Mouse (Mus musculus): Measurements from ENCODE around the gene Sell. TPM values are rescaled to one million over a fixed set of nuclear protein-coding genes. Genes with fewer than 3 reads are reported as not detected.

Sell gene
- polyA plus RNA-seq, 1 experiment = 7.3 TPM

DNA sequence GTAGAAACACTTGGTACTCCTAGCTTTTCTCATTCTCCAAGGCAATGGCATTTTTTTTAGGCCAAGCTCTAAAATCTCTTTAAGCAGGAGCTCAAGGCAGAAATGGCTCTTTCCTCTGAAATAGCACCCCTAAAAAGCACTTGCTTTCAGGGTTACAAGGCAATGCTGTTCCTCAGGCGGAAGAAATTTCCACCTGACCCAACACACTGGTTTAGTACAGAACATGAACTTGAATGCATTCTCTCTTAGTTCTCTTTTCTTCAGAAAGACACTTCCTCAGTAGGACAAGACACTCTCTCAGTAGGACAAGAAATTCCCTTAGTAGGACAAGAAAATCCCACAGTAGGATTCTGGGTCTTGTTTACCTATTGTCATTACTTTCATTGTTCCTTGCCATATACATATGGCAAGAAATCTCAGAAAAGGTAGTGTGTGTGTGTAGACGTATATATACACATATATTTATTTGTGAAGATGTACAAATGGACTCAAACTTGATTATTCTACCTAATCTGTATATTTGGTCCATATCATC is 12.9 kb downstream of the Sell start:
- H3K4me3 ChIP-seq (ENCODE audit: insufficient read depth, low read depth, low read length) = no peak overlapping the region
- 83% methylated on average over 2 of the region's 2 CpGs for WGBS
- no peak overlapping the region for H3K27ac ChIP-seq (ENCODE audit: insufficient read depth, low read depth, low read length)
- TF ChIP-seq POLR2A (IDR thresholded peaks at IDR 0.05; ENCODE audit: low read depth, low read length) (no peak), CTCF (conservative IDR thresholded peaks at IDR 0.05; ENCODE audit: insufficient read depth, insufficient read length, low read depth, low read length) (no peak)
- H3K27me3 ChIP-seq (replicated peaks; ENCODE audit: control insufficient read depth, insufficient read depth, low read length) = no peaks in the 10 kb centered on the region
- H3K36me3 ChIP-seq (ENCODE audit: control insufficient read depth, insufficient read depth, low read length) = no peaks in the 10 kb centered on the region
- no peaks in the 10 kb centered on the region for H3K4me1 ChIP-seq (ENCODE audit: control insufficient read depth, insufficient read depth, low read length)
- no peak for DNase-seq

- no peaks in the 10 kb centered on the region for H3K27me3 ChIP-seq (replicated peaks; ENCODE audit: control insufficient read depth, insufficient read depth, low read length)
- DNase-seq = no peak
- H3K4me3 ChIP-seq (ENCODE audit: insufficient read depth, low read depth, low read length) = no peak overlapping the region
- no peak overlapping the region for H3K27ac ChIP-seq (ENCODE audit: insufficient read depth, low read depth, low read length)
- H3K36me3 ChIP-seq (ENCODE audit: control insufficient read depth, insufficient read depth, low read length) = no peaks in the 10 kb centered on the region
- 94% methylated on average over 1 of the region's 1 CpGs for WGBS
- no peaks in the 10 kb centered on the region for H3K4me1 ChIP-seq (ENCODE audit: control insufficient read depth, insufficient read depth, low read length)
- TF ChIP-seq CTCF (conservative IDR thresholded peaks at IDR 0.05; ENCODE audit: insufficient read depth, insufficient read length, low read depth, low read length) = no peak
- TF ChIP-seq POLR2A (IDR thresholded peaks at IDR 0.05; ENCODE audit: low read depth, low read length) = no peak
Measured at GRCm38 (mm10) chr1:164075416-164075815, 13.6 kb downstream of the Sell start.

DNA sequence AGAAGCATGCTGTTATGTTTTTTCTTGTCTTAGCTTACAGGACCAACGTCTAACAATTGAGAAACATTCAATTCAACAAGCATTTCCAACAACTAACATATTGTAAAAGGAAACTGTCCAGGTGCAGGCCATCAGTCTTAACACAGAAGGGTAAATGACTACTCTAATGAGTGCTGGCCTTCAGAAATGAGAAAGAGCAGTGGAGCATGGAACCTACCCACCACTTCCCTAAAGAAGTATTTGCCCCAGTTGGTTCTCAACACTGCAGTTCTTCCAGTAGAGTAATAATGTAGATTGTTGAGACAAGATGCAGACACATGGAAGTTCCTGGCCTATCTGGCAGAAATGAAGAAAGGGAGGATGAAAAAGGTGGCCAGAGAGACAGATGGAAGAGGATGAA is 14.7 kb downstream of the Sell start:
- Histone ChIP-seq H3K27me3 (replicated peaks; ENCODE audit: control insufficient read depth, insufficient read depth, low read length) (no peaks in the 10 kb centered on the region), H3K4me1 (ENCODE audit: control insufficient read depth, insufficient read depth, low read length) (no peaks in the 10 kb centered on the region), H3K36me3 (ENCODE audit: control insufficient read depth, insufficient read depth, low read length) (no peaks in the 10 kb centered on the region), H3K27ac (ENCODE audit: insufficient read depth, low read depth, low read length) (no peak overlapping the region), H3K4me3 (ENCODE audit: insufficient read depth, low read depth, low read length) (no peak overlapping the region)
- TF ChIP-seq CTCF (conservative IDR thresholded peaks at IDR 0.05; ENCODE audit: insufficient read depth, insufficient read length, low read depth, low read length) = no peak
- TF ChIP-seq POLR2A (IDR thresholded peaks at IDR 0.05; ENCODE audit: low read depth, low read length) = no peak
- WGBS = 23% methylated on average over 1 of the region's 1 CpGs
- no peak for DNase-seq

DNA sequence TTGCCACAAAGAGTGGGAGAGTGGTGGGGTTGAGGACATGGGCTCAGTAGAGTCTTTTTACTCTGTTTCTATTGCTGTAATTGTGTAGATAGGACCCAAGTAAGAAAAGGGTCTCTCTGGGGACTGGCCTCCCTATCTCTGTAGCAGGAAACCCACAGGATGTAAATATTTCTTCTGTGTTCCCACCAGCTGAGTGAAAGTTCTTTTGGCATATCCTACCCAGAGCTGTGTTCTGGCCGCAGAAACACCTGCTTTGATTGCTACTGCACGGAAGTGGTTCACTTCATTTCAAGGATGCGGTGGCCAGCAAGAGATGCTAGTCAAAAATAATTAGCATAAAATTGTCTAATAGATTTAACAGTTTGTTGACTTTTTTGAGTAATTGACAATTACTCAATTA is 15.2 kb downstream of the Sell start:
- DNase-seq = no peak
- Histone ChIP-seq H3K27ac (ENCODE audit: insufficient read depth, low read depth, low read length) (no peak overlapping the region), H3K4me1 (ENCODE audit: control insufficient read depth, insufficient read depth, low read length) (no peaks in the 10 kb centered on the region), H3K27me3 (replicated peaks; ENCODE audit: control insufficient read depth, insufficient read depth, low read length) (no peaks in the 10 kb centered on the region), H3K4me3 (ENCODE audit: insufficient read depth, low read depth, low read length) (no peak overlapping the region), H3K36me3 (ENCODE audit: control insufficient read depth, insufficient read depth, low read length) (no peaks in the 10 kb centered on the region)
- WGBS = 84% methylated on average over 3 of the region's 3 CpGs
- TF ChIP-seq POLR2A (IDR thresholded peaks at IDR 0.05; ENCODE audit: low read depth, low read length) = no peak
- TF ChIP-seq CTCF (conservative IDR thresholded peaks at IDR 0.05; ENCODE audit: insufficient read depth, insufficient read length, low read depth, low read length) = no peak

DNA sequence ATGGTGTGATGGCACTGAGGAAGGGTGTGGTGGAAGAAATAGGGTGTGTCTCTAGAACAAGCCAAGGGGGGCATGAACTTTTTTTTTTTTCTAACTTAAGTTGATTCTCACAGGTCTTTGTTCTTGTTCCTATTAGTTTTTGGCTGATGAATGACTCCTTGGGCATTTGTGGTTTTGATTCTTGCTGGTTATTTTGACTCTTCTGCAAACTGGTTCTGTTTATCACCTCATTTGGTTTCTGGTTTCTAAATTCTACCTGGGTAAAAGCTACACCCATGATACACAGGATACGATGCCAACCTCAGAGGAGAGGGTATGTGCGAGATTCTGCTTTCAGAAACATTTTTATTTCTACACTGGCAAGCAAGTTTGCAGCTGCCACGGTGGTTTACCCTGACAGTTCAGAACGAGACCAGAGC is 16.6 kb downstream of the Sell start:
- no peaks in the 10 kb centered on the region for H3K4me1 ChIP-seq (ENCODE audit: control insufficient read depth, insufficient read depth, low read length)
- H3K4me3 ChIP-seq (ENCODE audit: insufficient read depth, low read depth, low read length) = no peak overlapping the region
- TF ChIP-seq POLR2A (IDR thresholded peaks at IDR 0.05; ENCODE audit: low read depth, low read length) (no peak), CTCF (conservative IDR thresholded peaks at IDR 0.05; ENCODE audit: insufficient read depth, insufficient read length, low read depth, low read length) (no peak)
- no peaks in the 10 kb centered on the region for H3K36me3 ChIP-seq (ENCODE audit: control insufficient read depth, insufficient read depth, low read length)
- no peak overlapping the region for H3K27ac ChIP-seq (ENCODE audit: insufficient read depth, low read depth, low read length)
- no peaks in the 10 kb centered on the region for H3K27me3 ChIP-seq (replicated peaks; ENCODE audit: control insufficient read depth, insufficient read depth, low read length)
- WGBS = 83% methylated on average over 4 of the region's 4 CpGs
- no peak for DNase-seq

DNA sequence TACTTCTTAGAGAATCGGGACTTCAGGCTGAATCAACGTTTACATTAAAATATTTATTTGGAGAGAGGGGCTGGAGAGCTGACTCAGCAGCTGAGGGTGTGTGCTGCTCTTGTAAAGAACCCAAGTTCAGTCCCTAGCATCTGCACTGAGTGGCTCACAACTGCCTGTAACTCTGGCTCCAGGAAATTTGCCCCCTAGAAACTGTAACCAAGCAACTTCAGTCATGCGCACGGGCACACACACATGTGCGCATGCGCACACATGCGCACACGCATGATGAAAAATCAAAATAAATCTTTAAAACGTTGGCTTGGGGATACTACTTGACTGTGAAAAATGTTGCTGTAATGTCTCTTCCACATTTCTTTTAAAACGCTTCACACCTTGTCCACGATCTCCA is 17.3 kb downstream of the Sell start:
- no peak for DNase-seq
- Histone ChIP-seq H3K36me3 (ENCODE audit: control insufficient read depth, insufficient read depth, low read length) (no peaks in the 10 kb centered on the region), H3K4me1 (ENCODE audit: control insufficient read depth, insufficient read depth, low read length) (no peaks in the 10 kb centered on the region), H3K4me3 (ENCODE audit: insufficient read depth, low read depth, low read length) (no peak overlapping the region), H3K27ac (ENCODE audit: insufficient read depth, low read depth, low read length) (no peak overlapping the region), H3K27me3 (replicated peaks; ENCODE audit: control insufficient read depth, insufficient read depth, low read length) (no peaks in the 10 kb centered on the region)
- TF ChIP-seq POLR2A (IDR thresholded peaks at IDR 0.05; ENCODE audit: low read depth, low read length) (no peak), CTCF (conservative IDR thresholded peaks at IDR 0.05; ENCODE audit: insufficient read depth, insufficient read length, low read depth, low read length) (no peak)
- WGBS = 81% methylated on average over 11 of the region's 11 CpGs

DNA sequence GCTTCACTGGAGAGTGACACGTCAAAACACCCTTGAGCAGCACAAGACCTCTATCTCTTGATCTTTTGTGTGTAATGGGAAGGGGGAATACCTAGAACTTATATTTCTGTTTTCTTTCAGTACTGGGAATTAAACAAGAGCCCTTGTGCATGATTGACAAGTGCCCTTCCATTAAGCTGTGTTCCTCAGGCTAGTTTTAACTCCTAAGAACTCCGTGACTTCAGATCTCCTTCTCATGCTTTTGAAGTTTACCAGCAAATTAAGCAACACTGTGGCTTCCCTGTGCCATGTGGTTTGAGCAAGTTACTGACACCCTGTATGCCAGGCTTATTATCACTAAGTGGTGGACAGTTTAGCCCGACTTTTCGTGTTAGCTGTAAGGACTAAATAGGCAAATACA is 21.3 kb downstream of the Sell start:
- no peak overlapping the region for H3K27ac ChIP-seq (ENCODE audit: insufficient read depth, low read depth, low read length)
- H3K4me3 ChIP-seq (ENCODE audit: insufficient read depth, low read depth, low read length) = no peak overlapping the region
- H3K36me3 ChIP-seq (ENCODE audit: control insufficient read depth, insufficient read depth, low read length) = no peaks in the 10 kb centered on the region
- no peak for TF ChIP-seq CTCF (conservative IDR thresholded peaks at IDR 0.05; ENCODE audit: insufficient read depth, insufficient read length, low read depth, low read length)
- TF ChIP-seq POLR2A (IDR thresholded peaks at IDR 0.05; ENCODE audit: low read depth, low read length) = no peak
- no peaks in the 10 kb centered on the region for H3K4me1 ChIP-seq (ENCODE audit: control insufficient read depth, insufficient read depth, low read length)
- DNase-seq = no peak
- no peaks in the 10 kb centered on the region for H3K27me3 ChIP-seq (replicated peaks; ENCODE audit: control insufficient read depth, insufficient read depth, low read length)
- WGBS = 88% methylated on average over 4 of the region's 4 CpGs

Measured in kidney, adult 2 months (tissue).